In the genomic region with DNA sequence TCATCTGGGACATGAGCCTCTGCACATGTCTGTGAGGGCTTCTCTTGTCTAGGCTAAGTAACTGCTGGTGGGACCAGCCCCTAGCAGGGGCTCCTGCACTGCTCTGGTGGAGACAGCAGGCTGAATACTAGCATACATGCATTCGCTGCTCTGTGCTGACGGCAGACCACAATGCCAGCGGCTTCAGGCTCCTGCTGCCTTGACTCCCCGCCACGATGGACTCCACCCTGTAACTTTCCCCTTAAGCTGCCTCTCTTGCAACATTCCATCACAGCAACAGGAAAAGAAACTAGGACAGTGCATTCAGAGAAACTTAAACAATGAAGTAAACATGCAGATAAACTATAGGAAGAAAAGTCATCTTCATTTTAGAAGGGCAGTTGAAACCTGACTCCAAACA, we compare ENCODE assay signal across 18 mouse cellular contexts. TPM values are rescaled to one million over a fixed set of nuclear protein-coding genes. Genes with fewer than 3 reads are reported as not detected.
DNase-seq lines count a peak whose midpoint lies in the region; ATAC-seq lines count a peak whose summit lies in the region.
"Had no signal": no experiment of that assay in that cellular context is flagged by ENCODE, and none has a peak within 500 bp of the region (broad histone marks: within the 10 kb centered on the region; RNA-seq: fewer than 3 reads in every experiment).

No protein-coding gene starts in this region.

- ATAC-seq in megakaryocyte, adult 5-6 weeks (ENCODE audit: poor library complexity, severe bottlenecking) = peak; percentile 56
- ATAC-seq: forebrain, embryonic 13.5 days; forebrain, embryonic 15.5 days; forebrain, postnatal 0 days; Patski had no signal

- DNase-seq in heart, adult 11 months = peak; percentile 70
- no peak for DNase-seq in heart, postnatal 25 days (ENCODE audit: low spot score)
- peak; percentile 35 for DNase-seq in R1 (ENCODE audit: low read depth, low spot score)
- no peak for DNase-seq in right cerebral cortex, adult 18-20 months
- DNase-seq in neural tube, embryonic 10.5 days (ENCODE audit: extremely low spot score, low spot score) = no peak
- DNase-seq: adrenal gland, adult 8-10 months; adrenal gland, postnatal 14 days; adrenal gland, postnatal 36 days; cerebellum, adult 11-12 months; cerebellum, adult 2 months; cerebellum, adult 9-10 months; cerebellum, postnatal 10 days; cerebellum, postnatal 25 days; forebrain, postnatal 0 days had no signal

- intact Hi-C loops in heart, postnatal 25 days (cut with DNase I) = no loop called here

RNA-seq across cellular contexts. Expression of a gene that starts 30.0 kb away (rescaled TPM):
- 10 to 100 TPM; 39.1 to 41.9 TPM for total RNA-seq in heart, postnatal 25 days (2021)
- total RNA-seq in megakaryocyte, adult 5-6 weeks (2015) = 40.8 and 43.6 TPM in 2 replicates
- 32.6 and 40.0 TPM in 2 replicates for total RNA-seq in megakaryocyte, adult 5-6 weeks (2017)

RNA-seq across cellular contexts. Expression of a gene that starts 30.0 kb away (rescaled TPM):
- 10 to 100 TPM; 13.3 to 13.7 TPM for total RNA-seq in heart, postnatal 25 days (2021)
- 39.9 and 47.9 TPM in 2 replicates for total RNA-seq in megakaryocyte, adult 5-6 weeks (2015)
- total RNA-seq in megakaryocyte, adult 5-6 weeks (2017) = 36.4 and 45.1 TPM in 2 replicates

Comparison
In these comparisons a context has a peak if more than half of its experiments do, and no peak if none do; other contexts are left out.
1. DNase-seq: peak in heart, adult 11 months (single experiment) and R1 (single experiment); none in heart, postnatal 25 days (single experiment), right cerebral cortex, adult 18-20 months (single experiment) and neural tube, embryonic 10.5 days (single experiment).